Mouse (Mus musculus): ENCODE measurements around the gene AI481877.
A peak's percentile ranks its signal among the peaks of the same experiment; 100 is the strongest.

AI481877 gene

DNA sequence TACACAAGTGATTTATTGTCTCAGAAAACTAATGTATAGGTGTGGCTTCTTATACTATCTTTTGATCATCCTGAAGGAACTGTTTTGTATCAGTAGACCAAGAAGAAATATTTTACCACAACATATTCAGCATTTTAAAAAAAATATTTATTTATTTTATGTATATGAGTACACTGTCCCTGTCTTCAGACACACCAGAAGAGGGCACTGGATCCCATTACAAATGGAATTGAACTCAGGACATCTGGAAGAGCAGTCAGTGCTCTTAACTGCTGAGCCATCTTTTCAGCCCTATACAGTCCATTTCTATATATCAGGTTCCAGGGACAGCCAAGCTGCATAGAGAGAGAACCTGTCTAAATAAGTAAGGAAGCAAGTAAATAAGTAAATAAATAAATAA, 15.2 kb downstream of the AI481877 start:
- no peak for DNase-seq

DNA sequence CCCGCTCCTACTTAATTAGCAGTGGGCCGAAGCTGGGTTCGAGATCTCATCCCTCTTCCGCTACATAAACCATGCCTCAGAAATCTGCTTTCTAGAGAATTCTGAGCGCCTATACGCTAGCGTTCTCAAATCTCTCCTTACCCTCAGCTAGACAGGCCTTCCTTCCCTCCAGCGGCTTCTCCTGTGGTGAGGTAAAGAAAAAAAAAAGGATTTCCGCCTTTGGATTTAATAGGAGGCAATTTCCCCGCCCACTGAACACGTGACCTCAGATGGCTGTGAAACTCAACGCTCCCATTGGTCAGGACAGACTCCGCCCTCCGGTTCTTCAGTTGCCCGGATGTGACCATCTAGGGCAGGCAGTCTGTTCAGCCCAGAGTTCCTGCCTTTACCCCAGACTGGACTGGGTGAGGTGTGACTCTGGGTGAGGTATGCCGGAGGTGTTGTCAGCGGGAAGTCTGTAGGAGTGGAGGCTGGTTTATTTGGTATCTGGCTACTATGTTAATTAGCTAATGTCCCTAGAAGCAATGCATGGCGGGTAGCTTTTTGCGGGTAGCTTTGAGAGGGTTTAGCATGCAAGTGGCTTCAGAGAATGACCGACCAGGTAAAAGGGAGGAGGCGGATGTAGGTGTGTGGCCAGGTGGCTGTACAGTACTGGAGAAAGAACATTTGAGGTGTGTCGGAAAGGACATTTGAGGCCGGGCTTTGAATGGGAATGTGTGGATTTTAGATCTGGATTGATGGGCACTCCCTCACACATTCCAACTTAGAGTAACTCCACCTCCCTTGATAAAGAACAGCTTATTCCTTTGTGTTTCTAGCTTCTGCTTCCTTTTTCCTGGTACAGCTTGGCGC, 20.9 kb downstream of the AI481877 start:
- DNase-seq = no peak

DNA sequence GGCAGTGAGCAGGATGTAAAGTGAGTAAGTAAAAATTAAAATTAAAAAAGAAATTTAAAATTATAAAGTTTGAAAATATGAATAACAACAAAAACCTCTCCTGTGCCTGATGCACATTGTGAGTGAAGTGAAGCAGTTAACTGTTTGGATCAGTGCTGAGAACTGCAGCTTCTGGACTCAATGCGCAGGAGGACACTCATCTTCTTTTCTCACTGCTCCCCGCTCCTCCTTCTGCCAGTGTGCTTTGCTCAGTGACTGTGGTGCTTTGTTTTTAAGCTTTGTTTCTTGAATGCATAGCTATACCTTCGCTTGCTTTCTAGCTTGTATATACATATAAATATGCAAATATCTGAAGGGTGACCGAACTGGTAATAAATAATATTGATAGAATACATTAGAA, 30.1 kb downstream of the AI481877 start:
- no peak for DNase-seq

DNA sequence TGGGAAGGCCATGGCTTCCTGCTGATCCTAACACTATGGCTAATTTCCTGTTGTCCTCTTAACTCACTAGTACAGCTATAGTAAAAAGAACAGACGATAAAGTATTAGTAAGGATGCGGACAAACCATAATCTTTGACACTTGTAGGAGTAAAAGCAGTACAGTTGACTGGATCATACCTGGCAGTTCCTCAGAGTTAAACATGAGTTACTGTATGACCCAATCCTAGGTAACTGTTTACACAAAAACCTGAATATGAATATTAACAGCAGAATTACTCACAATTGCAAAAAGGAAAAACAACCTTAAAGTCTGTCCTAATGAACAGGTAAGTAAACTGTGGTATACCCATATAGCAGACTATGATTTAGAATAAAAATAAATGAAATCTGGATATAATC, 30.9 kb downstream of the AI481877 start:
- no peak for DNase-seq

DNA sequence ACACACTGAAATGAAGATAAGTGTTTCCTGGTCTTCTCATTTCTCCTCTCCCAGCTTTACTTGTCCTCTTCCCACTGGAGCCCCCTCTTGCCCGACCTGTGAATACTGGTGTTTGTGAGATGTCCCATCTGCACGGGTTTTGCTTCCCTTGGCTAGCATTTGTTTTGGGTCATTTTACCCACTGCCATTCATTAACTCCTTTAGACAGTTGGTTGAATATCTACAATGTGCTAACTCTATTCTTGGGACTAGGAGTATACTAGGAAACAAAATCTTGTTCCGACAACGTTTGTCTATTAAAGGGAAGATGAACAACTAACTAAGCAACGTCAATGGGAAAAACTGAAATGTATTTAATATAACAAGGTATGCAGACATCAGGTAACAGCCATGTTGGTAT, 32.1 kb downstream of the AI481877 start:
- no peak for DNase-seq

DNA sequence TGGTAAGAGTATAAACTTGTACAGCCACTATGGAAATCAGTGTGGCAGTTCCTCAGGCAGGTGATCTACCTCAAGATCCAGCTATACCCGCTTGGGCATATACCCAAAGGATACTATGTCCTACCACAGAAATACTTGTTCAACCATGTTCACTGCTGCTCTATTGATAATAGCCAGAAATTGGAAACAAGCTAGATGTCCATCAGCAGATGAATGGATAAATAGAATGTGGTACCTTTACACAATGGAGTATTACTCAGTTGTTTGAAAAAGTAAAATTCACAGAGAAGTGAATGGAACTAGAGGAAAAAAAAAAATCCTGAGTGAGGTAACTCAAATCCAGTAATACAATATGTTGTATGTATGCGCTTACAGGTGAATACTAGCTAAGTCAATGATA, 34.6 kb downstream of the AI481877 start:
- no peak for DNase-seq

DNA sequence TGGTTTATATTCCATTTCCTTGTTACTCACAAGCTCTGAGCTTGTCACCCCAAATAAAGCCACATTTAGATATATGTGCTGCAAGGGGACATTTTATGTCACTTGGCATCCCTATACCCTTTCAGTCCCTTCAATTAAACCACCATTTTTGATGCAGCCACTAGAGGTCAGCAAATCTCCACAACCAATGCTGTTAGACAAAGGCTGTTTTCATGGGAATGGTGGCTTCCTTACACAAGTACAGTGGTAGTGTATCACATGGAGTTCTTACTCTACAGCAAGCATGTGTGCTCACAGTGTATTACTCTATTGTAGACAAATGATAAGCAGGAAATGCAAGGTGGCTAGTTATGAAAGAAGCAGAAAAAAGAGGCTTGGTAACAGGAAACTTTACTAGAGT, 42.4 kb downstream of the AI481877 start:
- peak; percentile 89 to 90 for DNase-seq

DNA sequence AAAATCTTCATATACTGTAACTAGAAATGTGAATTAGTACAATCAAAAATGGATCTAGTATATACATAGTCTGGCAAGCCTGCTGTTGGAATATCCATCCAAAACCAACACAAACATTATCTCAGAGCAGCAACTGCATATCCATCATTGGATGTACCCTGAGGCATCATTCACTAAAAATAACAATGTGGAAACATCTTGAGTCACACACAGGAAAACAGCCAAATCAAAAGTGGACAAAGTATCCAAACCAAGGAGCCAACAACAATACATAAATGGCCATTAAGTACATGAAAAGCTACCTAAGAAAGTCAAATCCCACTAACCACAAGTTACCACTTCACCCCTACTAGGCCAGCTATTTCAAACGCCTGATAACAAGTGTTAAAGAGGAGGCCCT, 49.4 kb downstream of the AI481877 start:
- no peak for DNase-seq

DNA sequence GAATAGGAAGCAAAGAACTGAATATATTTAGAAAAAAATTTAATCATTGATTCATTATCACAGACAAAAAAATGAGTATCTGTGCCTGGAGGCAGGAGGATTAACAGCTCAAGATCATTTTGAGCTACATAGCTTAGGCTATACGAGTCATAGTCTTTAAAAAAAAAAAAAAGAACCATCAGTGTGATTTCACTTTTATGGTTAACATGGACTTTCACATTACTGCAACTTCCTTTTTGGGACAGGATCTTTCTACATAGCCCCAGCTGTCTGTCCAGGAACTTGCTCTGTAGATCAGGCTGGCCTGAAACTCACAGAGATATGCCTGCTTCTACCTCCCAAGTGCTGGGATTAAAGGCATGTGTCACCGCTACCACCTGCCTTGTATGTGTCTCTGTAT, 55.4 kb downstream of the AI481877 start:
- no peak for DNase-seq

DNA sequence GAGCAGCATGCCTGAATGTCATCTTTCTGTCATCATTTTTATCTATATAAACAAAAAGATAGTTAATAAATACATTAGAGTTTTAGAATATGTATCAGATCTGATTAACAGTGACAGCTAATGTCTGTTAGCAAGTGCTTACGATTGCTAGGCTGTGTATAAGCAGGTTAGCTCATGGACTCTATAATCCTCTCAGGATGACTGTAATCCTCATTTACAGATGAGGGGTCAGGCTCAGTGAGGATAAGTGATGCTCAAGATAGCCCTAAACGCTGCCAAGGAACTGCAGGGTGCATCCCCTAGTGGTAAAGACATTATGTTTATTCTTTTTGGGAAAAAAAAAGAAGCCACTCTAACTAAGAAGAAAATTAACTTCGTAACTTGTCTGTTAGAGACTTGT, 69.5 kb downstream of the AI481877 start:
- DNase-seq = no peak

DNA sequence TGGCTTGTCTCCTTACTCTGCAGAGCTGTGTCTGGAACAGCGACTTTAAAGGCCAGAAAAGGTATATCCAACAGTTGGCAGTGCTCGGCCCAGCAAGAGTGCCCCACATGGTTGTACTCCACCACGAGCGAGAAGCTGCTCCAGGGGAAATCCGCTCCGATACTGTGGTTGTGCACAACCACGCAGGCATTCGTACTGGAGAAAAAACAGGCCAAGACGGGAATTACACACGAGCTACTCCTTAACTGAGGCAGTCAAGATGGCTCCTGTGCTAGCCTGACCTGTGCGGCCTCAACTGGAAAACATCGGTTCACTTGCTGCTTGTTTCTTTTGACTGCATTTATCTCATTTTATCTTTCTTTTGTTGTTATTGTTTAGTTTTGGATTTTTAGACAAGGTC, 76.3 kb downstream of the AI481877 start:
- no peak for DNase-seq

DNA sequence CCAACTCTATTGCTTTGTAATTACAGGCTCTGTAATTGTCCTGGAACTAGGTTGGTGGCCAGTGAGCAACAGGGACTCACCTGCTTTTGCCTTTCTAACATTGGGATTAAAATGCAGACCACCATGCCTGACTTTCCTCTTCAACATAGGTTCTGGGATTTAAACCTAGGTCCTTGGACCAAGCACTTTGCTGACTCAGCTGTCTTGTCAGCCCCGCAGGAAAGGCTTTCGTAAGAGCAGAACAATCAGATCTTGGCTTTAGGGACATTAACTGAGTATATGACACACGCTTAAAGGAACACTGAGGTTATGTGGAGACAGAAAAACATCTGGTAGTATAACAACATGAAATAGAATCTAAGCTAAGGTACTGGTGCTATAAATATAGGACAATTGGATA, 80.9 kb downstream of the AI481877 start:
- no peak for DNase-seq

DNA sequence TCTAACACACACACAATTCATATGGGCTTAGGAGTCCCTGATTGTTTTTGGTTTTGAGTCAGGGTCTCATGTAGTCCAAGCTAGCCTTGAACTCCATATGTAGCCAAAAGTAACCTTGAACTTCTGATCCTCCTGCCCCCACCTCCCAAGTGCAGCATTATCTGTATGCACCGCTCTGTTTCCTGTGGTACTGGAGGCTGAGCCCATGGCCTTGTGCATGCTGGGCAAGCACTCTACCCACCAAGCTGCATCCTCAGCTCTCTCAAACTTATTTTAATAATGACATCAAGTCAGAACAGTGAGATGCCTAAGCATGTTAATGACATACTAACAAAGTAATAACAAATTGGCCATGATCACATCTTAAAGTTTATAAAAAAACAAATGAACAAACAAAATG, 87.7 kb downstream of the AI481877 start:
- no peak for DNase-seq

DNA sequence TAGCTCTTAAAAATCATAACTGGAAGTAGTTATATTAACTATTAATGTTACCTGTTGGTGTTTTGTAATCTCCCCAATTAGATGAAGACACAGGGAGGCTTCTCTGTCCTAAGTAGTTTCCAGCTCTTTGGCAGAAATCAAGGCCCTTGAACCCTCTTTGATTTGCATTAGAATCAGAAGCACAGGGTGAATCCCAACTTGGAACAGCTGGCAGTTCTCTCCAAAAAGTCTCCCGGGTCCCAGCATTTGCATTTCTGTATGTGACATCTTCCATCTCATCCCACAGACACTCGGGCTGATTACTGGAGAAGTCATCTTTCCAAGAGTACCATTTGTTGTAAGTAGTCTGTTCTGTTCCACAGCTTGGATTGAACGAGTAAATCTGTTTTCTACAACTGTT, 91.6 kb downstream of the AI481877 start:
- no peak for DNase-seq

DNA sequence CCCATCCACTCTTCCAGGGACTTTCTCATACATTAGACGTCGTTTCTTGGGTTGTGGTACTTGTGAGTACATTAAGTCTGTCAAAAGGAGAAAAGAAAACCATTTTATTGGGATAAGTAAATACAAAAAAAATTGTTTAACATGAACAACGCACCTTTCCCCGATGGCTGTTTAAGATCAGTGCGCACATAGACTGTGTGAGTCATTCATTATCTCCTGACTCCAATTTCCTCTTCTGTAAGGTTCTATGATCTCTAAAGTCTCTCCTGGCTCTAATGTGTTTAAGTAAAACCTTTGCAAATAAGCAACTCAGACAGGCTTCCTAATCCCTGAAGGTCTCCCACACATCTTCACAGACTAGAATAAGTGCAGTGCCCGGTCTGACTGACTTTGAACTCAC, 94.9 kb downstream of the AI481877 start:
- DNase-seq = no peak

DNA sequence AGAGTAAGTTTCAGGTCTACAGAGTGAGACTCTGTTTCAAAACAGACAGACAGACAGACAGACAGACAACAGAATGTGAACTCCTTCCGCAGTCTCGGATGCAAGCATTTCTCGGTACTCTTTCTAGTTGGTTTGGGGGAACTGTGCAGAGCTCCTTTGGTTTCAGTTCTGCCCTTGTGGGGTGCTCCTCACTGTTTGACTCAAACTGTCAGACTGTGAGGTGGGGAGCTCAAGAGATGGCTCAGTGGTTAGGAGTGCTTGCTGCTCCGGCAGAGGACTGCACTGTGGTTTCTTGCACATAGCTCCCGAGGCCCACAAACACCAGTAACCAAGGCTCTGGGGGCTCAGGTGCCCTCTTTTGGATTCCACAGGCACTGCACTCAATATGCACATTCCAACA, 95.7 kb downstream of the AI481877 start:
- no peak for DNase-seq

DNA sequence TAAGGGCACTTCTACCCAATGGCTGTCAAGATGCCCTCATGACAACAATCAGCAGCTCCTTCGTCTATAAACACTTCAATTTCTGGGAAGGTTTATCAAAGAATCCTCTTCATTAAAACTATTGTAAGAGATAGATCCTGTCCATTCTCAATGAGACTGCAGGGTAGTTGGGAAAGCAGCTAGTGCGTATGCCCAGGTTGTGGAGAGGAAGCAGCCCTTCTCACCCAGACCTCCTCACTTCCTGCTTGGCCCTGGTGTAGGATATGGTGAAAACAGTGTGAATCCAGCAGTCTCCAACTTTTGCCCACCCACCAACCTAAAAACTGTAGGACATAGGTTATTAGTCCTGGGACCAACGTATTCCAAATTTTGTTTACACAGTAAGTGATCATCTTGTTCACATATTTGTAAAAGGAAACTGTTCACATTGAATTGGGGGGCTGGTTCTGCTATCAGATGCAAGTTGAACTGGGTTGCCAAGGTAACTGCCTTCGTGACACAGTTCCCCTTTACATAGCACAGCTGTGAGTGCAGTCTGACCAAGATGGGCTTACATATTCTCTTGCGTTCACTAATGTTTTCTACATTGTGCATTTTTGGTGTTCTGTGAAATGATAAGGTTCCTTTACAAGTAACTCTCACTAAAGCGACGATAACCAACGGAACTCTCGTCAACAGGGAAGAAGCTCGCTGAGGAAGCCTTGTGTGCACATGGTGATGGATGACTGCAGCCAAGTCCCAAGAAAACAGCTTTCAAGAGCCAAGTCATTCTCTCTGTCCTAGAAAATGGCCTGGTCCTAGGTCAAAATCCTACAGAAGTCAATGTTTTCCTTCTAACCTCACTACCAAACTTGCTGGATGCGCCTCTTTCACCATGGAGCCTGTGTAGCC, 98.1 kb downstream of the AI481877 start:
- no peak for DNase-seq

DNA sequence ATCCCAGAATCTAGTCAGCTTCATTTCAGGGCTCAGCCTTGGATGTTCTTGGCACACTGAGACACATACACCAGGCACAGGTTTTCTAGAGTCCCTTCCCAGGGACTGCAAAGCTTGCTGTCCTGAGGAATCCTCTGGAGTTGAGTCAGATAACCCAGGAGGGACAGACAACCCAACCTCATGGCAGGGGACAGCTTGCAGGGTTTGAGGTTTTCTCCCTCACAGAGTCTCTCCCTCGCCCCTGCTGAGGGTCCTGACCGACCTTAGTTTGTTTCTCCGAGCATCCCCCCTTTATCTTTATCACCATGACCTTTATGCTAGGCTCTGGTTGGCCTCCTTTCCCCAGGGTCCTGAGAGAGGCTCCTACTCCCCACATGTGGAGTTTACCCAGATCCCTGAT, 101.3 kb downstream of the AI481877 start:
- DNase-seq = no peak

DNA sequence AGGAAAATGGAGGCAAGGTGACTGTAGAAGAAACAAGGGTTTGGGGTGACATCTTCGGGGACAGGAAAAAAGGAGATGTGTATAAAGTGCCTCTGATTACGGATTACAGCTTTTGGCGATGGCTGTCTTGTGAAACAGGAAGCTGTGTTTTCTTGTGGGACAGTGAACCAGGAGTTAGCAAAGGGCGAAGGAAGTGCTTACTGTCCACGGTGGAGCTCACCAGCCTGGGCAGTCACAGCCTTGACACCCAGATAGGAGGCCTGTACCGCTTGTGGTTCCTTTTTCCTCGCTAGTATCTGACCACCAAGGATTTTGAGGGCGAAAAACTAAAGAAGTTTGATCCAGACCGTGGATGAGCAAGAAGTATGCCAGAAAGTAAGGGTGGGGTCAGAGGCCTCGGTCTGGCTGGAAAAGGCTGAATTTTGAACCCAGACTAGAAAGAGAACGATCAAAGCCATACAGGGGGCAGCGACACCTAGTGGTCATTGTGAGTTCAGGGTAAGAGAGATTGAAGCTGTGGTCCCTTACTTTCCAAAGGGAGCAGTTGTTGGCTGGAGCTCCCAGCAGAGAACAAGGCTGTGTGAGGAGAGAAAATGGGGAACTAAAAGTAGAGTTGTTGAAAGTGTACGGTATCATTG, 102.2 kb downstream of the AI481877 start:
- peak; percentile 84 to 88 for DNase-seq

DNA sequence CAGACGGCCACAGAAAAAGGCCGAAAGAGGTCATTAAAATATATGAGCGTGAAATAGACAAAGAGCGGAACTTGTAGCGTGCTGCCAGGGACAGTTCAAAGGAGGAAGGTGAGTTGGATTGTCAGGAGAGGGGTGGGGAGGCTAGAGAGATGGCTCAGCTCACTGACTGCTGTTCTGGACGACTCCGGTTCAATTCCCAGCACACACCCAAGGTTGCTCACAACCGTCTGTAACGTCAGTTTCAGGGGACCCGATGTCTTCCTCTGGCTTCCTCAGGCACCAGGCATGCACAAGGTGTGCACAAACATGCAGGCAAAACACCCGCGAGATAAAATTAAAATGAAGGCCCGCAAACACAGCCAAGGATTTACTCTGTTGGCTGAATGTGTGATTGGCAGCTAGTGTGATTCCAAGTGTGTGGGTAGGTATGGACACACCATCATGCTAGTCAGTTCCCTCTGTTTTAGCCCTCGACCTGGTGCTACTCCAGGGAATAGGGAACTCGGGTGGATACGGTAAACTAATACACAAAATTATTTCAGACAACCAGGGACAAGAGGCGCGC, 102.9 kb downstream of the AI481877 start:
- DNase-seq = peak in 1 of 2 experiments; percentile 17

DNA sequence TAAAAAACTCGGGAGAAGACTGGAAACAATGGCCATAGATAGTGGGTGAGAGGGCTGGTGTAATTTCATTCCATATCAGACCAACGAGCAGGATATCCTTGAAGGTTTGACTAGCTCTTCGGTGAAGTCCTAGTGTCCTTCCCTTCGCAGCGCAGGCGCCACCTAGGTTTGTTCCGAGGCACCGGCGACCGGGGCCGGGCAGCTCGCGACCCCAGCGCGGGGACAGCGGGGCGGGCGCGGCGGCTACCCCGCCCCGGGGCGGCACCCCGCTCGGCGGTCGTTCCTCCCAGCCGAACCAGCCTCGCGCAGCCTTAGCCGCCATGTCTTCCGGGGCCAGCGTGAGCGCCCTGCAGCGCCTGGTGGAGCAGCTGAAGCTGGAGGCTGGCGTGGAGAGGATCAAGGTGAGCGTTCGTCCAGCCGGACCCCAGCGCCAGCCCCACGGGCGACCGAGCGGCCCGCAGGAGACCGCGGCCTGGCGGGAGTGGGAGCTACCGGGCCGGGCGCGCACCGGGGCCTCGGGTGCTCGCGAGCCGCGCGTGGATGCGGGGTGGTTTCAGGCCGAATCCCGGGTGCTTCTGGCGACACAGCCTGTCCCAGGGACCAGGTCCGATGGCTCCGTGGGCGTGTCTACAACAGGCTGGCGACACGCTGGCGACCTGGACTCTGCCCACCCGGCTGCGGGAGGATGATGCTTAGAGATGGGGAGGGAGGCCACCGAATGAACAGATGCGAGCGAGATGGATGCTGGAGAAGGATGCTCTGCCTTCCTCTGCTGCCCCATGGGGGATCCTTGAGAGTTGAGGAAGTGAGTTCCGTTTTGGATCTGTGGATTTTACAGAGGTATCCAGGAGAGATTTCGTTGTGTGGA, 103.6 kb downstream of the AI481877 start, which contains the start of gene Gng10:
Gene Gng10, plus strand, starts transcription at position 171 of the 868 bp plus-strand sequence.
- DNase-seq = peak; percentile 79 to 81

DNA sequence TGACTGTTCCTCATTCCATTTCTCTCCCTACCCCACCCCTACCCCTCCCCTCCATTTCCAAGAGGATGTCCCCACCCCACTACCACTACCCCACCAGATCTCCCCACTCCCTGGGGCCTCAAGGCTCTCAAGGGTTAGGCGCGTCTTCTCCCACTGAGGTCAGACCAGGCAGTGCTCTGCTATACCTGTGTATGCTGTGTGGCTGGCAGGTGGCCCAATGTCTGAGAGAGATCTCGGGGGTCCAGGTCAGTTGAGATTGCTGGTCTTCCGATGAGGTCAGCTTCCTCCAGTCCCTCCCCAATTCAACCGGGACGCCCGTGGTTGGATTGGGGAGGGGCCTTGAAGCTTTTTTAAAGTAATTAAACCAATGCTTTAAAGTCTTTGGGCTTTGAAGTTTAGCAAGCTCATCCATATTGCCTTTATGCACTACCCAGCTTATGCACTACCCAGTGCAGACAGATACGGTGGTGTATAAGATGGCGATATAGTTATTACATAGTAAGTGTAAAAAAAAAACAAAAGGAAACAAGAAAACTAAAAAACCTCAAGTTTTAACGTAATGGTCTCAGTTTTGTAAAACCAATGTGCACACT, 104.4 kb downstream of the AI481877 start:
- peak; percentile 41 to 58 for DNase-seq

Measured in cerebellum, postnatal 14 days (tissue).